In genomic region chr8:71404951-71405351, GRCm38 (mm10) we compare ENCODE assay signal across 7 mouse cellular contexts. TPM values are rescaled to one million over a fixed set of nuclear protein-coding genes. Genes with fewer than 3 reads are reported as not detected.
DNase-seq lines count a peak whose midpoint lies in the region; ATAC-seq lines count a peak whose summit lies in the region.

No protein-coding gene starts in this region.

- H3K9me3 ChIP-seq in hindbrain, embryonic 15.5 days, result no peaks in the 10 kb centered on the region
- no peaks in the 10 kb centered on the region for H3K9me3 ChIP-seq in hindbrain, embryonic 16.5 days (ENCODE audit: control insufficient read depth, low read length)
- H3K9me3 ChIP-seq in intestine, embryonic 14.5 days (ENCODE audit: control insufficient read depth, low read length), result no peaks in the 10 kb centered on the region

- 83% methylated on average over 9 of the region's 9 CpGs for WGBS in hindbrain, embryonic 15.5 days
- 91% methylated on average over 9 of the region's 9 CpGs for WGBS in hindbrain, embryonic 16.5 days
- 89% methylated on average over 9 of the region's 9 CpGs for WGBS in intestine, embryonic 14.5 days
- 63% methylated on average over 9 of the region's 9 CpGs for WGBS in macrophage (ENCODE audit: missing documents)

- H3K36me3 ChIP-seq in hindbrain, embryonic 15.5 days, result 0 out of 2 replicates have a peak, but pooled peaks cover 4% of the 10 kb centered on the region
- no peaks in the 10 kb centered on the region for H3K36me3 ChIP-seq in hindbrain, embryonic 16.5 days (ENCODE audit: control insufficient read depth, insufficient read depth, low read length)
- peaks cover 29% of the 10 kb centered on the region for H3K36me3 ChIP-seq in intestine, embryonic 14.5 days (ENCODE audit: control insufficient read depth, insufficient read depth, low read length)
- H3K36me3 ChIP-seq in macrophage (ENCODE audit: inconsistent target), result no peaks in the 10 kb centered on the region

- no peak for ATAC-seq in hindbrain, embryonic 15.5 days (ENCODE audit: low FRiP score, low read depth)
- no peak for ATAC-seq in hindbrain, embryonic 16.5 days
- ATAC-seq in intestine, embryonic 14.5 days (replicated peaks; ENCODE audit: low FRiP score, low TSS enrichment, low read depth), result no peak

- H3K4me2 ChIP-seq in hindbrain, embryonic 15.5 days, result 0 out of 2 replicates have a peak overlapping the region, but pooled peaks have one; percentile 98
- H3K4me2 ChIP-seq in hindbrain, embryonic 16.5 days (ENCODE audit: low read length), result no peak overlapping the region
- H3K4me2 ChIP-seq in intestine, embryonic 14.5 days (ENCODE audit: low read length), result 0 out of 2 replicates have a peak overlapping the region, but pooled peaks have one; percentile 83

- peaks cover 3% of the 10 kb centered on the region; the same call in 1 of the 2 replicates for H3K79me2 ChIP-seq in macrophage (ENCODE audit: inconsistent target)

- no peak overlapping the region for H3K27ac ChIP-seq in hindbrain, embryonic 15.5 days (replicated peaks)
- H3K27ac ChIP-seq in hindbrain, embryonic 16.5 days (ENCODE audit: low read depth, low read length), result no peak overlapping the region
- no peak overlapping the region for H3K27ac ChIP-seq in intestine, embryonic 14.5 days (ENCODE audit: low read depth)
- no peak overlapping the region for H3K27ac ChIP-seq in macrophage

- no peaks in the 10 kb centered on the region for H3K27me3 ChIP-seq in hindbrain, embryonic 15.5 days
- H3K27me3 ChIP-seq in hindbrain, embryonic 16.5 days (replicated peaks; ENCODE audit: control insufficient read depth, insufficient read depth, low read length), result no peaks in the 10 kb centered on the region
- H3K27me3 ChIP-seq in intestine, embryonic 14.5 days (replicated peaks; ENCODE audit: control insufficient read depth, insufficient read depth, low read length), result no peaks in the 10 kb centered on the region

- no peak overlapping the region for H3K9ac ChIP-seq in hindbrain, embryonic 15.5 days
- no peak overlapping the region for H3K9ac ChIP-seq in hindbrain, embryonic 16.5 days (ENCODE audit: low read depth, low read length)
- H3K9ac ChIP-seq in intestine, embryonic 14.5 days (ENCODE audit: low read length), result no peak overlapping the region

- H3K4me3 ChIP-seq in hindbrain, embryonic 15.5 days, result no peak overlapping the region
- H3K4me3 ChIP-seq in hindbrain, embryonic 16.5 days (ENCODE audit: low read length), result no peak overlapping the region
- H3K4me3 ChIP-seq in intestine, embryonic 14.5 days (ENCODE audit: low read depth, low read length), result peak overlapping the region; percentile 74; the same call in 1 of the 2 replicates
- H3K4me3 ChIP-seq in macrophage (ENCODE audit: inconsistent target), result peak overlapping the region; percentile 65; the same call in 1 of the 2 replicates

- peaks cover 20% of the 10 kb centered on the region for H3K4me1 ChIP-seq in hindbrain, embryonic 15.5 days (replicated peaks)
- H3K4me1 ChIP-seq in hindbrain, embryonic 16.5 days (ENCODE audit: control insufficient read depth, insufficient read depth, low read depth, low read length), result peaks cover 10% of the 10 kb centered on the region
- peaks cover 11% of the 10 kb centered on the region for H3K4me1 ChIP-seq in intestine, embryonic 14.5 days (replicated peaks; ENCODE audit: control insufficient read depth, insufficient read depth, low read length)

- peak; percentile 52 for DNase-seq in NIH3T3 (ENCODE audit: low read depth)
- peak; percentile 52 for DNase-seq in intestine, embryonic 14.5 days (ENCODE audit: low spot score)
- DNase-seq in spleen, postnatal 36 days (ENCODE audit: low spot score in 2 of 2), result no peak
- no peak for DNase-seq in urinary bladder, postnatal 14 days (ENCODE audit: low spot score)

RNA-seq across cellular contexts. Expression of gene Ankle1, which starts 0.9 kb away (rescaled TPM):
- polyA plus RNA-seq in hindbrain, embryonic 15.5 days (2015; fragmentation: Nextera tagmentation; extraction: Ambion mirVana), result 11.0 and 11.3 TPM in 2 replicates
- 8.8 and 9.8 TPM in 2 replicates for polyA plus RNA-seq in hindbrain, embryonic 16.5 days (2015; fragmentation: Nextera tagmentation; extraction: Ambion mirVana)
- polyA plus RNA-seq in intestine, embryonic 14.5 days (2014; fragmentation: Nextera tagmentation; extraction: Ambion mirVana), result 30.5 and 33.5 TPM in 2 replicates
- total RNA-seq in macrophage (2018; cell fraction: chromatin; rRNA removed), result 10 to 100 TPM in 3 of 26 experiments, 1 to 10 TPM in 16, under 1 TPM in 6, not detected in 1; 0.55 to 23.8 (median 2.6) TPM
- 1 to 10 TPM in 1 of 26 experiments, under 1 TPM in 19, not detected in 6; 0.05 to 1.4 (median 0.25) TPM for total RNA-seq in macrophage (2018; cell fraction: cytosol; rRNA removed)
- 10 to 100 TPM in 1 of 26 experiments, 1 to 10 TPM in 16, under 1 TPM in 8, not detected in 1; 0.25 to 19.8 (median 1.3) TPM for total RNA-seq in macrophage (2018; cell fraction: nucleus; rRNA removed)
- 0.33 to 1.1 TPM in 2 of 3 replicates, not detected in the other for polyA plus RNA-seq in macrophage (2018)

RNA-seq across cellular contexts. Expression of gene Babam1, which starts 8.3 kb away (rescaled TPM):
- polyA plus RNA-seq in hindbrain, embryonic 15.5 days (2015; fragmentation: Nextera tagmentation; extraction: Ambion mirVana), result 96.4 and 99.4 TPM in 2 replicates
- 97.3 and 101 TPM in 2 replicates for polyA plus RNA-seq in hindbrain, embryonic 16.5 days (2015; fragmentation: Nextera tagmentation; extraction: Ambion mirVana)
- 95.1 and 99.9 TPM in 2 replicates for polyA plus RNA-seq in intestine, embryonic 14.5 days (2014; fragmentation: Nextera tagmentation; extraction: Ambion mirVana)
- 100 to 1,000 TPM in 4 of 26 experiments, 10 to 100 TPM in 22; 25.6 to 122 (median 73.2) TPM for total RNA-seq in macrophage (2018; cell fraction: chromatin; rRNA removed)
- total RNA-seq in macrophage (2018; cell fraction: cytosol; rRNA removed), result 10 to 100 TPM; 57.0 to 87.0 (median 72.8) TPM
- 100 to 1,000 TPM in 3 of 26 experiments, 10 to 100 TPM in 23; 46.0 to 113 (median 70.0) TPM for total RNA-seq in macrophage (2018; cell fraction: nucleus; rRNA removed)
- 69.5 to 91.2 TPM (median 74.0 TPM) in 3 replicates for polyA plus RNA-seq in macrophage (2018)

RNA-seq across cellular contexts. Expression of gene Ushbp1, which starts 9.3 kb away (rescaled TPM):
- polyA plus RNA-seq in hindbrain, embryonic 15.5 days (2015; fragmentation: Nextera tagmentation; extraction: Ambion mirVana), result 7.6 and 7.7 TPM in 2 replicates
- polyA plus RNA-seq in hindbrain, embryonic 16.5 days (2015; fragmentation: Nextera tagmentation; extraction: Ambion mirVana), result 7.3 and 9.5 TPM in 2 replicates
- polyA plus RNA-seq in intestine, embryonic 14.5 days (2014; fragmentation: Nextera tagmentation; extraction: Ambion mirVana), result 8.3 and 9.4 TPM in 2 replicates
- total RNA-seq in macrophage (2018; cell fraction: chromatin; rRNA removed), result not detected
- total RNA-seq in macrophage (2018; cell fraction: cytosol; rRNA removed), result not detected
- total RNA-seq in macrophage (2018; cell fraction: nucleus; rRNA removed), result not detected
- not detected in 3 replicates for polyA plus RNA-seq in macrophage (2018)

RNA-seq across cellular contexts. Expression of gene Nr2f6, which starts 23.2 kb away (rescaled TPM):
- 29.3 and 31.4 TPM in 2 replicates for polyA plus RNA-seq in hindbrain, embryonic 15.5 days (2015; fragmentation: Nextera tagmentation; extraction: Ambion mirVana)
- polyA plus RNA-seq in hindbrain, embryonic 16.5 days (2015; fragmentation: Nextera tagmentation; extraction: Ambion mirVana), result 20.7 and 23.6 TPM in 2 replicates
- 71.8 and 92.8 TPM in 2 replicates for polyA plus RNA-seq in intestine, embryonic 14.5 days (2014; fragmentation: Nextera tagmentation; extraction: Ambion mirVana)
- 10 to 100 TPM in 8 of 26 experiments, 1 to 10 TPM in 18; 3.1 to 21.7 (median 7.9) TPM for total RNA-seq in macrophage (2018; cell fraction: chromatin; rRNA removed)
- 10 to 100 TPM in 14 of 26 experiments, 1 to 10 TPM in 12; 5.1 to 16.5 (median 10.1) TPM for total RNA-seq in macrophage (2018; cell fraction: cytosol; rRNA removed)
- 10 to 100 TPM in 14 of 26 experiments, 1 to 10 TPM in 12; 4.8 to 22.1 (median 10.2) TPM for total RNA-seq in macrophage (2018; cell fraction: nucleus; rRNA removed)
- polyA plus RNA-seq in macrophage (2018), result 3.7 to 12.5 TPM (median 11.6 TPM) in 3 replicates

RNA-seq across cellular contexts. Expression of gene Ocel1, which starts 33.9 kb away (rescaled TPM):
- 6.6 and 7.4 TPM in 2 replicates for polyA plus RNA-seq in hindbrain, embryonic 15.5 days (2015; fragmentation: Nextera tagmentation; extraction: Ambion mirVana)
- polyA plus RNA-seq in hindbrain, embryonic 16.5 days (2015; fragmentation: Nextera tagmentation; extraction: Ambion mirVana), result 5.5 and 6.3 TPM in 2 replicates
- 3.5 and 5.3 TPM in 2 replicates for polyA plus RNA-seq in intestine, embryonic 14.5 days (2014; fragmentation: Nextera tagmentation; extraction: Ambion mirVana)
- 10 to 100 TPM in 23 of 26 experiments, 1 to 10 TPM in 3; 7.5 to 60.0 (median 27.1) TPM for total RNA-seq in macrophage (2018; cell fraction: chromatin; rRNA removed)
- total RNA-seq in macrophage (2018; cell fraction: cytosol; rRNA removed), result 10 to 100 TPM; 11.0 to 31.9 (median 21.0) TPM
- 10 to 100 TPM in 23 of 26 experiments, 1 to 10 TPM in 3; 5.8 to 62.8 (median 26.0) TPM for total RNA-seq in macrophage (2018; cell fraction: nucleus; rRNA removed)
- polyA plus RNA-seq in macrophage (2018), result 10.2 to 15.8 TPM (median 13.3 TPM) in 3 replicates

Comparison
In these comparisons a context has a peak if more than half of its experiments do, and no peak if none do; other contexts are left out.
1. H3K4me3 ChIP-seq: peak in intestine, embryonic 14.5 days (single experiment) and macrophage (single experiment); none in hindbrain, embryonic 15.5 days (single experiment) and hindbrain, embryonic 16.5 days (single experiment).
2. DNase-seq: peak in NIH3T3 (single experiment) and intestine, embryonic 14.5 days (single experiment); none in spleen, postnatal 36 days (0 of 2) and urinary bladder, postnatal 14 days (single experiment).